Comparison of ENCODE assay signal across 24 mouse cellular contexts in genomic region chr14:99392813-99393212, GRCm38 (mm10).
"Had no signal": no experiment of that assay in that cellular context is flagged by ENCODE, and none has a peak within 500 bp of the region (broad histone marks: within the 10 kb centered on the region; RNA-seq: fewer than 3 reads in every experiment).

No protein-coding gene starts in this region.

- DNase-seq: kidney, postnatal 10 days; kidney, postnatal 4 days; left cerebral cortex, postnatal 4 days; liver, postnatal 0 days; lung, embryonic 14.5 days; lung, postnatal 36 days; right cerebral cortex, adult 18-20 months; right cerebral cortex, postnatal 14 days; right cerebral cortex, postnatal 4 days; spleen, adult 18-20 months; thymus, adult 18-20 months; thymus, postnatal 36 days had no signal

- H3K9ac ChIP-seq: kidney, embryonic 15.5 days; limb, embryonic 12.5 days; limb, embryonic 15.5 days; liver, embryonic 14.5 days; liver, postnatal 0 days; lung, embryonic 14.5 days; midbrain, embryonic 13.5 days; neural tube, embryonic 13.5 days had no signal

- ATAC-seq: liver, postnatal 0 days; lung, postnatal 0 days; midbrain, embryonic 13.5 days; midbrain, embryonic 16.5 days had no signal

- H3K9me3 ChIP-seq: kidney, embryonic 15.5 days; limb, embryonic 12.5 days; limb, embryonic 15.5 days; midbrain, embryonic 10.5 days; midbrain, embryonic 13.5 days; neural tube, embryonic 13.5 days had no signal

- H3K27me3 ChIP-seq: kidney, embryonic 15.5 days; limb, embryonic 12.5 days; limb, embryonic 15.5 days; megakaryocyte, embryonic 14.5 days; midbrain, embryonic 13.5 days; neural tube, embryonic 13.5 days had no signal

- H3K4me2 ChIP-seq: kidney, embryonic 15.5 days; limb, embryonic 12.5 days; limb, embryonic 15.5 days; liver, embryonic 11.5 days; lung, embryonic 14.5 days; midbrain, embryonic 13.5 days; neural tube, embryonic 13.5 days had no signal

- H3K36me3 ChIP-seq: kidney, embryonic 15.5 days; limb, embryonic 12.5 days; limb, embryonic 15.5 days; midbrain, embryonic 10.5 days; midbrain, embryonic 13.5 days; neural tube, embryonic 13.5 days had no signal

- H3K27ac ChIP-seq: kidney, embryonic 15.5 days; limb, embryonic 12.5 days; limb, embryonic 15.5 days; liver, embryonic 14.5 days; midbrain, embryonic 10.5 days; midbrain, embryonic 13.5 days; neural tube, embryonic 13.5 days had no signal

- H3K4me3 ChIP-seq: kidney, embryonic 15.5 days; limb, embryonic 12.5 days; limb, embryonic 15.5 days; megakaryocyte, embryonic 14.5 days; midbrain, embryonic 10.5 days; midbrain, embryonic 13.5 days; myocyte; neural tube, embryonic 13.5 days had no signal

- H3K4me1 ChIP-seq: kidney, embryonic 15.5 days; limb, embryonic 12.5 days; limb, embryonic 15.5 days; megakaryocyte, embryonic 14.5 days; midbrain, embryonic 10.5 days; midbrain, embryonic 13.5 days; neural tube, embryonic 13.5 days had no signal
